Mouse (Mus musculus): Measurements from ENCODE around the gene Fam129b. TPM values are rescaled to one million over a fixed set of nuclear protein-coding genes. Genes with fewer than 3 reads are reported as not detected.

The Fam129b gene
- total RNA-seq, 2 experiments from 2014 or later, result 26.0 to 26.6 TPM

DNA sequence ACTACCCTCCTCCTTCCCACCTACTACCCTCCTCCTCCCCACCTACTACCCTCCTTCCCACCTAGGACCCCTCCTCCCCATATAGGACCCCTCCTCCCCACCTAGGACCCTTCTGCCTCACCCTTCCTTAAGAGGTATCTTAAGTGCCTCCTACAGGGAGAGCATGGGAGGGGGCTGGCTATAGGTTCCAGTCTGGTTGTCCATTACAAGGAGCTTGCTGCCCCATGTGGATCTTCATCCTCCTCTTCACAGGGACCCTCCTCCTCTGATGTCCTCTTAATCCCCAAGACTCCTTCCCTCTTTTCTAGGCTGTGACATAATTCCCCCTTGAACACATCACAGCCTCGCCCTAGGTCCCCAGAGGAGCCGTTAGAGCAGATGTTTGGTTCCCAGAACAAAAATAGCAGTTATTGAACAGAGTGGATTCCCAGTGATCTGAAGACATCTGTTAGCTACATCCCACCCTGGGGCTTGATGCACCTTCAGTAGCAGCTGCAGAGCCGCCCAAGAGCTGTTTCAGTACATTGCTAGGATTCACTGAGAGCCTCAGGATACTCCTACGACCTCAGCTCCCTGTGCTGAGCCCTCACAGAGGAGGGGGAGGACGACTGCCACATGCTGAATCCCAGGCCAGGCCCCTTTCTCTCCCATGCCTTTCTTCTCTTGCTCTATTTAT lies 20.0 kb upstream of the Fam129b start:
- intact Hi-C loops (cut with DNase I), result loop anchor here (2.0 to 5.0 kb wide), 2 partner anchors 77 to 144 kb away; partner anchors contain the start of gene Cdk9
- DNase-seq (ENCODE audit: extremely low spot score in 1 of 2, low spot score in 2 of 2), result no peak

- intact Hi-C loops (cut with DNase I), result loop anchor here (5.0 kb wide), 1 partner anchor 145 kb away; the partner anchor contains the start of gene Cdk9
Measured at GRCm38 (mm10) chr2:32857584-32857983, 18.3 kb upstream of the Fam129b start.

GRCm38 (mm10) chr2:32859010-32859621 lies 16.8 kb upstream of the Fam129b start:
- DNase-seq (ENCODE audit: extremely low spot score in 1 of 2, low spot score in 2 of 2), result peak in 1 of 2 experiments; percentile 72
- intact Hi-C loops (cut with DNase I), result loop anchor here (5.0 kb wide), 1 partner anchor 147 kb away; the partner anchor contains the start of gene Cdk9

More at GRCm38 (mm10) chr2:32857584-32857983, 18.3 kb upstream of the Fam129b start:
- peak; percentile 73 to 87 for DNase-seq (ENCODE audit: extremely low spot score in 1 of 2, low spot score in 2 of 2)

GRCm38 (mm10) chr2:32859622-32860012 lies 16.3 kb upstream of the Fam129b start:
- intact Hi-C loops (cut with DNase I), result loop anchor here (5.0 kb wide), 1 partner anchor 147 kb away; the partner anchor contains the start of gene Cdk9
- no peak for DNase-seq (ENCODE audit: extremely low spot score in 1 of 2, low spot score in 2 of 2)

GRCm38 (mm10) chr2:32860799-32861198 lies 15.1 kb upstream of the Fam129b start:
- intact Hi-C loops (cut with DNase I), result no loop called here

GRCm38 (mm10) chr2:32863317-32863716 lies 12.6 kb upstream of the Fam129b start:
- intact Hi-C loops (cut with DNase I), result no loop called here
- DNase-seq (ENCODE audit: extremely low spot score in 1 of 2, low spot score in 2 of 2), result no peak

More at GRCm38 (mm10) chr2:32860799-32861198, 15.1 kb upstream of the Fam129b start:
- DNase-seq (ENCODE audit: extremely low spot score in 1 of 2, low spot score in 2 of 2), result no peak

GRCm38 (mm10) chr2:32864755-32865154 lies 11.2 kb upstream of the Fam129b start:
- intact Hi-C loops (cut with DNase I), result no loop called here
- no peak for DNase-seq (ENCODE audit: extremely low spot score in 1 of 2, low spot score in 2 of 2)

DNA sequence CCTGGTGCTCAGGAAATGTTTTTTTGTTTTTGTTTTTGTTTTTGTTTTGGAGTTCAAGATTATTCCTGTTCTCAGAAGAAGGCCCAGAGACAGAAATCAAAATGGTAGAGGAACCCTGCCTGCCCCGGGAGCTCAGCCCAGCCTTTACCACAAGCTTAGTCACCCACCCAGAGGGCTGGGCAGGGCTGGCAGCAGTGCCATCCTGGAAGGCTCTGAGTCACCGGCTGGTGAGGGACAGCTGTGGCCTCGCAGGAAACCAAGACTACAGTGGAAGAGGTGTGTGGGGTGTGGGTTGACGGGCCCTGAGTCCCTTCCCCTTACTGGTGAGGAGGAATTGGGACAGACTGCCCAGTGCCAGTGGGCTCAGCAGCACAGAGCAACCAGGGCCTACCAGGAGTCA lies 8.6 kb upstream of the Fam129b start:
- DNase-seq (ENCODE audit: extremely low spot score in 1 of 2, low spot score in 2 of 2), result no peak
- intact Hi-C loops (cut with DNase I), result no loop called here

- peak in 1 of 2 experiments; percentile 32 for DNase-seq (ENCODE audit: extremely low spot score in 1 of 2, low spot score in 2 of 2)
- intact Hi-C loops (cut with DNase I), result no loop called here
Measured at GRCm38 (mm10) chr2:32869721-32870274, 6.1 kb upstream of the Fam129b start.

GRCm38 (mm10) chr2:32870275-32871100 lies 5.4 kb upstream of the Fam129b start:
- intact Hi-C loops (cut with DNase I), result no loop called here
- peak in 1 of 2 experiments; percentile 27 for DNase-seq (ENCODE audit: extremely low spot score in 1 of 2, low spot score in 2 of 2)

DNA sequence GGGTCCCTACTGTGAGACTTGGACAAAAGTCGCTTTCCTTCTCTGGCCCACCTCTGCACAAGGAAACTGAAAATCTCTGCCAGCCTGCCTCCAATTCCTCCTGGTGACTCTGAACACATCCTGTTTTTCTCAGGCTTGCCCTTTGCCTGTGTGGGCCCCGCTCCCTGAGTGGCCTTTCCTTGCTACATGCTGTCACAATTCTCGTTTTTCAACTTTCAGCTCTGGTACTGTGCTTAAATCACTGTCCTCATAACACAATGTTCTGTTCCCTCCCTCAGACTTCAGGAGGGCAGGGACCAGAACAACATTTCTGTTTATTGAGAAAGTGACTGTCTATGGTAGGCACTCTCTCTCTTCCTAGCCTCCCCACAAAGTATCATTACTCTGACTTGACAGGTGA lies 1.8 kb upstream of the Fam129b start:
- intact Hi-C loops (cut with DNase I), result no loop called here
- no peak for DNase-seq (ENCODE audit: extremely low spot score in 1 of 2, low spot score in 2 of 2)

DNA sequence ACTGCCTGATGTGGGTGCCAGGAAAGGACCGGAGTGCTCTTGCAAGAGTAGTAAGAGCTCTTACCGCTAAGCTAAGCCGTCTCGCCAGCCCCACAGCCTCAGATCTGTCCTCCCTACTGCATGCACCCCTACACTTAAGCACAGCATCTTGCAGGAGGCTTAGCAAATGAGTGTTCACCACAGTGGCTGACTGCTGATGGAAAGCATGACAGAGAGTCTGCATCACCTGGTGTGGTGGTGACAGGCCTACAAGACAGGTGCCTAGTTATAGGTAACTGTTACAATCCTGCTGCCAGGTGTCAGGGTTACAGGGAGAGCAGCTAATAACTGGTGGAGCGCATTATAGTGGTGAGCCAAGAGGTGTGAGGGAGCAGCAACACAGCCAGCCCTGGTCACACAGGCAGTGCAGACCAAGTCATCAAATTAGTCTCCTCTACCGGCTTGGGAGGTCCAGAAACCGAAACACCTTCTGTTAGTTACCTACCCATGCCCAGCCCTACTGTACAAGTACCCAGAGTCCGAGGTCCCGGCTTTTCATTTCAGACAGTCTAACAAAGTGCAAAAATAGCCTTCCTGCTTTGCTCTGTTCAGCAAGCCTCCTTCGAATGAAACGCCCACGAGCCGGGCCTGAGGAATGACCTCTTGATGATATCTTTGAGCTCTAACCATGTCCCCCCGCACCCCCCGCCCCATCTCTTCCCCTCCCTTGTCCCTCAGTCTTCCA lies 801 bp upstream of the Fam129b start:
- DNase-seq (ENCODE audit: extremely low spot score in 1 of 2, low spot score in 2 of 2), result no peak
- intact Hi-C loops (cut with DNase I), result loop anchor here (5.0 kb wide), 1 partner anchor 37 kb away; no protein-coding TSS in a partner anchor

DNA sequence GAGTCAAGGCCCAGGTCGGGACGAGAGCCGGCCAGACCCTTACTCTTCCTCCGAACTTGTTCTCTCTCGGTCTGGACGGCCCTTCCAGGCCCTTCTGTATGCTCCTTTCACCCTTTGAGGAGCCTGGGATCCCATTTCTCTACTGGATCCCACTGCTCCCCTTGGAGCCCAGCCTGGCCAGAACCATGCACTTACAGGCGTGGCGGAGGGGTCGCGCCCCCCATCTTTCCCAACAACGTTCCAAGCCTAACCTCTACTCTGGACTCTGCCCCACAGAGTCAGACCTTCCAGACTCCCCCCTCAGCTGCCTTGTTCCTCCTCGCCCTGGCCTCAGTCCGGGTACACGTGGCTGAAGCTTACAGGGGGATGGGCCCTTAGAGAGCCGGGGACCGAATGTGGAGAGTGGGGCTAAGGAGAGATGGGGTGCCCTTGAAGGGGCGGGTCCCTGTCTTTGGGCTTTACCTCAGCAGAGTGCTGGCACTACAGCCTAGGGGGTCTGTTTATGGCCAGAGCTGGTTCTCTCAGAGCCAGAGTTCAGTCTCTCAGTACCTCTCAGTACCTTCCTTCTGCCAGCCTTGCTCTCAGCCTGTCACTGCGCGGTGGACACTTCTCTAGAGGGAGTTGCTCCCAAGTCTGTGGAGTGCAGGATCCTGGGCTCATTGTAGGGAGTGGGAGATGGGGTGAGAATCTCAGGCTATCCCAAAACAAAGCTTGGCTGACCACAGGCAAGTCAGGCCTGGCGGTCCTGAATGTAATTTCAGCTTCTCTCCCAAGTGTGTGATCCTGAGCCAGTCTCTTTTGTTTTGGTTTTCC lies 782 bp downstream of the Fam129b start:
- intact Hi-C loops (cut with DNase I), result loop anchor here (5.0 kb wide), 1 partner anchor 36 kb away; no protein-coding TSS in a partner anchor
- DNase-seq (ENCODE audit: extremely low spot score in 1 of 2, low spot score in 2 of 2), result no peak

- intact Hi-C loops (cut with DNase I), result loop anchor here (5.0 kb wide), 1 partner anchor 35 kb away; no protein-coding TSS in a partner anchor
Measured at GRCm38 (mm10) chr2:32877303-32877702, 1.4 kb downstream of the Fam129b start.

DNA sequence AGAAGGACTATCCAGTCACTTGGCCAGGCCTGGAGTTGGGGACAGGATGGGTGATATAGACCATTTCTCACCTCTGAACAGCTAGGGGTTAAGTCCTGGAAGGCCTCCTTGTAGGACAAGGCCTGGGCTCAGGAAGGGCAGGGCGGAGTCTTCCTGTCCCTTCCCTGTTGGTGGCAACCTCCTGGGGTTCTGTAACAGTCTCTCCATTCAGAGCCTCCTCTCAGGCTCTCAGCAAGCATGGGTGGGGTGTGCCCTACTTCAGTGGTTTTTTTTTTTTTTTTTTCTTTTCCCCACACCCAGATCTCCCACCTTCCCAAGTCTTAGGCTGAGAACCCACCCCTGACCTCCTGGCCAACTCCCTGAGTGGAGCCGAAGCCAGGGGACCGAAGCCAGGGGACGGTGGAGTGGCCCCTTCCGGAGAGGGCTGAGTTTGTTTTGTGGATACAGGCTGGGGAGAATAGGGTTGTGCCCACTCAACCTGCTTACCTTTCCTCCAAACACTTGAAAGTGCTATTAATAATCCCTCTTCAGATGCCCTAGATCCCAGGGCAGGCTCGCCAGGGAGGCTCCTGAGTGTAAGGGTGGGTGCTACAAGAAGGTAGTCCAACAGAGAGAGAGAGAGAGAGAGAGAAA lies 2.0 kb downstream of the Fam129b start:
- intact Hi-C loops (cut with DNase I), result loop anchor here (5.0 kb wide), 1 partner anchor 34 kb away; no protein-coding TSS in a partner anchor
- DNase-seq (ENCODE audit: extremely low spot score in 1 of 2, low spot score in 2 of 2), result no peak

More at GRCm38 (mm10) chr2:32877303-32877702, 1.4 kb downstream of the Fam129b start:
- DNase-seq (ENCODE audit: extremely low spot score in 1 of 2, low spot score in 2 of 2), result no peak

- intact Hi-C loops (cut with DNase I), result loop anchor here (5.0 kb wide), 1 partner anchor 34 kb away; no protein-coding TSS in a partner anchor
Measured at GRCm38 (mm10) chr2:32878396-32878795, 2.5 kb downstream of the Fam129b start.

GRCm38 (mm10) chr2:32879593-32879992 lies 3.7 kb downstream of the Fam129b start:
- intact Hi-C loops (cut with DNase I), result loop anchor here (5.0 kb wide), 1 partner anchor 33 kb away; no protein-coding TSS in a partner anchor
- DNase-seq (ENCODE audit: extremely low spot score in 1 of 2, low spot score in 2 of 2), result no peak

More at GRCm38 (mm10) chr2:32878396-32878795, 2.5 kb downstream of the Fam129b start:
- no peak for DNase-seq (ENCODE audit: extremely low spot score in 1 of 2, low spot score in 2 of 2)
